Mouse (Mus musculus) activated CD4-positive, CD25-positive, alpha-beta regulatory T cell, adult 4 months (primary cell): ENCODE results near the gene Pcp4l1. TPM values are rescaled to one million over a fixed set of nuclear protein-coding genes. Genes with fewer than 3 reads are reported as not detected.

ENCODE experiments used
- ATAC-seq: one replicate; pipeline ENCODE4 v1.8.0; 2017
- polyA plus RNA-seq, 2 experiments: library from polyadenylated mRNA; unstranded; fragments of 100-300 nt; shearing (Covaris generic); gene quantifications; one replicate each; pipeline ENCODE4 v1.2.1; 2017

Pcp4l1 gene
- polyA plus RNA-seq, 2 experiments from 2014 or later: not detected

GRCm38 (mm10) chr1:171130971-171131370, 65.1 kb downstream of the Pcp4l1 start:
- no peak for ATAC-seq

GRCm38 (mm10) chr1:171129251-171129650, 66.8 kb downstream of the Pcp4l1 start:
- ATAC-seq: no peak

DNA sequence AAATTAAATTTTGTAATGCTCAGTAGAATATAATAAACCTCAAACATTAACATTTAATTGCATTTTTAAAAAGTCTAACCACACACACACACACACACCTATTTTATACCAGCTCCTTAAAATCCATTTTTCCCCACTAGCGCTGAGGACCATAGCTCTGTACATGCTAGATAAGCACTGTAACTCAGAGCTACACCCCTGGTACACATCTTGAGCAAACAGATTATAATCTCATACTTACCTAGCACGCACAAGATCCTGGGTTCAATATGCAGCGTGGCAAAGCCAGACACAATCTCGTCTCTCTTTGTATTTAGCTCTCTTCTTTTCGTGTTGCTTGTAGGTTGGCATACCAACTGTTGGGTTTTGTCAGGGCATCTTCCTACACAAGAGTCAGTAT, 71.7 kb downstream of the Pcp4l1 start:
- ATAC-seq: no peak

Other genes with a start within 250 kb of the Pcp4l1 start
- under 1 TPM; 0.20 to 0.94 TPM for gene Fcgr2b, start 219.7 kb downstream of the Pcp4l1 start, polyA plus RNA-seq
- gene Fcgr4, start 177.3 kb downstream of the Pcp4l1 start, polyA plus RNA-seq: under 1 TPM in 1 of 2 experiments, not detected in 1; 0.40 TPM
- gene Fcgr3, start 131.3 kb downstream of the Pcp4l1 start, polyA plus RNA-seq: under 1 TPM in 1 of 2 experiments, not detected in 1; 0.45 TPM
- 1 to 10 TPM; 2.1 to 2.4 TPM for gene Cfap126, start 82.3 kb downstream of the Pcp4l1 start, polyA plus RNA-seq
- 100 to 1,000 TPM; 102 to 131 TPM for gene Sdhc, start 45.7 kb downstream of the Pcp4l1 start, polyA plus RNA-seq
- not detected for gene Mpz, start 45.6 kb downstream of the Pcp4l1 start, polyA plus RNA-seq
- under 1 TPM; 0.40 to 0.66 TPM for gene Nr1i3, start 17.7 kb upstream of the Pcp4l1 start, polyA plus RNA-seq
- gene Tomm40l, start 26.2 kb upstream of the Pcp4l1 start, polyA plus RNA-seq: 10 to 100 TPM; 25.1 to 27.8 TPM
- gene Apoa2, start 28.8 kb upstream of the Pcp4l1 start, polyA plus RNA-seq: not detected
- 1 to 10 TPM; 1.7 to 4.0 TPM for gene Fcer1g, start 38.1 kb upstream of the Pcp4l1 start, polyA plus RNA-seq
- gene Adamts4, start 54.2 kb upstream of the Pcp4l1 start, polyA plus RNA-seq: under 1 TPM in 1 of 2 experiments, not detected in 1; 0.09 TPM
- gene Ndufs2, start 55.1 kb upstream of the Pcp4l1 start, polyA plus RNA-seq: 100 to 1,000 TPM; 108 to 141 TPM
- gene B4galt3, start 74.1 kb upstream of the Pcp4l1 start, polyA plus RNA-seq: 10 to 100 TPM; 33.1 to 35.7 TPM
- 10 to 100 TPM; 53.6 to 58.0 TPM for gene Ppox, start 84.9 kb upstream of the Pcp4l1 start, polyA plus RNA-seq
- 10 to 100 TPM; 11.8 to 19.8 TPM for gene Usp21, start 91.7 kb upstream of the Pcp4l1 start, polyA plus RNA-seq
- gene Ufc1, start 98.8 kb upstream of the Pcp4l1 start, polyA plus RNA-seq: 100 to 1,000 TPM; 100 to 110 TPM
- gene Dedd, start 132.9 kb upstream of the Pcp4l1 start, polyA plus RNA-seq: 10 to 100 TPM; 33.7 to 35.2 TPM
- gene Nit1, start 149.4 kb upstream of the Pcp4l1 start, polyA plus RNA-seq: 10 to 100 TPM; 26.3 to 29.7 TPM
- gene Pfdn2, start 149.4 kb upstream of the Pcp4l1 start, polyA plus RNA-seq: 10 to 100 TPM; 34.7 to 60.5 TPM
- under 1 TPM in 1 of 2 experiments, not detected in 1; 0.48 TPM for gene Klhdc9, start 164.5 kb upstream of the Pcp4l1 start, polyA plus RNA-seq
- under 1 TPM in 1 of 2 experiments, not detected in 1; 0.09 TPM for gene Nectin4, start 173.8 kb upstream of the Pcp4l1 start, polyA plus RNA-seq
- gene Arhgap30, start 192.7 kb upstream of the Pcp4l1 start, polyA plus RNA-seq: 10 to 100 TPM; 71.7 to 78.8 TPM
- gene Usf1, start 215.0 kb upstream of the Pcp4l1 start, polyA plus RNA-seq: 10 to 100 TPM; 41.0 to 43.1 TPM
- gene Tstd1, start 222.6 kb upstream of the Pcp4l1 start, polyA plus RNA-seq: 1 to 10 TPM; 5.9 to 10.0 TPM
- gene F11r, start 241.3 kb upstream of the Pcp4l1 start, polyA plus RNA-seq: under 1 TPM in 1 of 2 experiments, not detected in 1; 0.18 TPM